Mouse (Mus musculus) embryonic fibroblast, embryonic 13.5 days (primary cell): ENCODE measurements around the gene Dyx1c1. TPM values are rescaled to one million over a fixed set of nuclear protein-coding genes. Genes with fewer than 3 reads are reported as not detected.

Experiments
- H3K27ac ChIP-seq: 2 replicates; pipeline ENCODE4 v1.5.1; 2012; ENCODE audit warnings: low read length, control low read depth, inconsistent platforms; ENCODE audit not compliant: insufficient read depth
- H3K4me1 ChIP-seq: 2 replicates; pipeline ENCODE4 v1.6.1; 2011; ENCODE audit warnings: low read length; ENCODE audit not compliant: control insufficient read depth, insufficient read depth
- H3K4me3 ChIP-seq: 2 replicates; pipeline ENCODE4 v1.5.1; 2011; ENCODE audit warnings: mild to moderate bottlenecking, control low read depth, low read length; ENCODE audit not compliant: insufficient read depth
- CTCF ChIP-seq: IDR thresholded peaks from 2 replicates; pipeline ENCODE4 v1.5.1; 2011; ENCODE audit warnings: mild to moderate bottlenecking, control low read depth, low read length, moderate library complexity, borderline replicate concordance; ENCODE audit not compliant: insufficient read depth
- POLR2A ChIP-seq: IDR thresholded peaks from 2 replicates; pipeline ENCODE4 v1.6.1; 2011; ENCODE audit warnings: low read depth, mild to moderate bottlenecking, control low read depth, low read length, moderate library complexity
- polyA plus RNA-seq: library from polyadenylated mRNA; stranded (reverse); fragments of >200 nt; gene quantifications from 2 replicates; pipeline ENCODE4 v1.2.4, GENCODE M21; 2011; ENCODE audit warnings: low read depth; ENCODE audit not compliant: missing spikeins, insufficient read length

Dyx1c1 gene
- polyA plus RNA-seq, 1 experiment, result 0.86 TPM

- TF ChIP-seq CTCF, result no peak
- TF ChIP-seq POLR2A, result no peak
- Histone ChIP-seq H3K4me1 (no peaks in the 10 kb centered on the region), H3K27ac (no peak overlapping the region), H3K4me3 (no peak overlapping the region)
These were observed 62.0 kb downstream of the Dyx1c1 start for GRCm38 (mm10) chr9:73020566-73021097.

Other genes with a start within 250 kb of the Dyx1c1 start
- 0.32 and 0.37 TPM in 2 replicates for gene Prtg, start 151.9 kb upstream of the Dyx1c1 start, polyA plus RNA-seq
- gene Pygo1, start 33.1 kb upstream of the Dyx1c1 start, polyA plus RNA-seq, result 5.0 and 8.0 TPM in 2 replicates
- 0.30 TPM in 1 of 2 replicates, not detected in the other for gene Gm44503, start 67 bp downstream of the Dyx1c1 start, polyA plus RNA-seq
- 5.5 and 6.5 TPM in 2 replicates for gene Ccpg1os, start 26.6 kb downstream of the Dyx1c1 start, polyA plus RNA-seq
- gene Ccpg1, start 26.6 kb downstream of the Dyx1c1 start, polyA plus RNA-seq, result 28.1 and 30.7 TPM in 2 replicates
- 15.9 and 17.5 TPM in 2 replicates for gene Pigb, start 81.6 kb downstream of the Dyx1c1 start, polyA plus RNA-seq
- gene Rab27a, start 86.1 kb downstream of the Dyx1c1 start, polyA plus RNA-seq, result 2.5 and 5.1 TPM in 2 replicates
- not detected in 2 replicates for gene Khdc3, start 143.1 kb downstream of the Dyx1c1 start, polyA plus RNA-seq
- gene Gm20509, start 143.7 kb downstream of the Dyx1c1 start, polyA plus RNA-seq, result not detected in 2 replicates
- gene Rsl24d1, start 154.6 kb downstream of the Dyx1c1 start, polyA plus RNA-seq, result 49.7 and 60.8 TPM in 2 replicates